ENCODE assay signal across 8 mouse cellular contexts in the genomic region with DNA sequence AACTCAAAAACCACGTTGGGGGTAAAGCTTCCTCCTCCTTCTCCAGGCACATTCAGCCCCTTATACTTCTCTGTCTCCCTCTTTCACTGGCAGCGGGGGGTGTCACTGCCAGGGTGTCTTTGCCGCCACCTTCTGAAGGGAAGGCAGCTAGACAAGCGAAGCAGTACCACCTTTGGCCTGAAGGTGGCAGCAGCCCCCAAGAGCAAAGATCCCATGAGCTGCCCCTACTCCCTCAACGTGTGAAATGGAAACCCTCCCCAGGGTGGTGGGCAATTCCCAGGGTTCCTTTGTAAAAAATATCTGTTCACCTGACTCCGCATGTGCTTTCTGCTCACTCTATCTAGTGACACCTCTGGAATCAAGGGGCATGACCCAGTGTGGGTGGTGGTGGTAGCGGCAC. TPM values are rescaled to one million over a fixed set of nuclear protein-coding genes. Genes with fewer than 3 reads are reported as not detected.
A peak's percentile ranks its signal among the peaks of the same experiment; 100 is the strongest.
DNase-seq lines count a peak whose midpoint lies in the region; ATAC-seq lines count a peak whose summit lies in the region.
"Had no signal": no experiment of that assay in that cellular context is flagged by ENCODE, and none has a peak within 500 bp of the region (broad histone marks: within the 10 kb centered on the region; RNA-seq: fewer than 3 reads in every experiment).

No protein-coding gene starts in this region.

- intact Hi-C loops in heart, postnatal 25 days (cut with DNase I) = loop anchor here (5.0 kb wide), 1 partner anchor 62 kb away; a partner anchor contains a TSS

- H3K9me3 ChIP-seq in forebrain, embryonic 12.5 days = no peaks in the 10 kb centered on the region
- H3K9me3 ChIP-seq: limb, embryonic 12.5 days had no signal

- no peak overlapping the region for H3K4me3 ChIP-seq in forebrain, embryonic 12.5 days (replicated peaks)
- H3K4me3 ChIP-seq: limb, embryonic 12.5 days had no signal

- peaks cover 29% of the 10 kb centered on the region for H3K4me1 ChIP-seq in forebrain, embryonic 12.5 days

- 16% methylated on average over 7 of the region's 7 CpGs for WGBS in forebrain, embryonic 12.5 days

- peak; percentile 51 for DNase-seq in MEL-GATA-1-ER (ENCODE audit: extremely low read depth, low read depth)
- peak; percentile 83 for DNase-seq in c-Kit-positive CD71-negative TER-119-negative erythroid progenitor cells, embryonic 14.5 days (ENCODE audit: low read depth)
- peak; percentile 59 for DNase-seq in heart, postnatal 25 days (ENCODE audit: low spot score)
- DNase-seq in layer of hippocampus, postnatal 36 days = peak; percentile 87 to 90
- DNase-seq in spleen, adult 18-20 months = peak; percentile 64 to 90

- no peaks in the 10 kb centered on the region for H3K36me3 ChIP-seq in forebrain, embryonic 12.5 days (replicated peaks)
- H3K36me3 ChIP-seq: limb, embryonic 12.5 days had no signal

- H3K9ac ChIP-seq in forebrain, embryonic 12.5 days = no peak overlapping the region
- H3K9ac ChIP-seq: limb, embryonic 12.5 days had no signal

- ATAC-seq in forebrain, embryonic 12.5 days (ENCODE audit: low FRiP score) = peak; percentile 59; the same call in 1 of the 2 replicates
- ATAC-seq in megakaryocyte progenitor cell, adult 5-6 weeks (replicated peaks; ENCODE audit: poor library complexity) = peak; percentile 85

- H3K27ac ChIP-seq in forebrain, embryonic 12.5 days = no peak overlapping the region
- H3K27ac ChIP-seq: limb, embryonic 12.5 days had no signal

- no peak overlapping the region for H3K4me2 ChIP-seq in forebrain, embryonic 12.5 days
- H3K4me2 ChIP-seq: limb, embryonic 12.5 days had no signal

- H3K27me3 ChIP-seq in forebrain, embryonic 12.5 days = peaks cover 10% of the 10 kb centered on the region; the same call in 1 of the 2 replicates

RNA-seq across cellular contexts. Expression of a gene that starts 6.5 kb away (rescaled TPM):
- 42.3 and 43.1 TPM in 2 replicates for polyA plus RNA-seq in forebrain, embryonic 12.5 days (2016; fragmentation: Nextera tagmentation; extraction: Ambion mirVana)
- 10 to 100 TPM; 59.4 to 65.8 TPM for total RNA-seq in heart, postnatal 25 days (2021)
- total RNA-seq in layer of hippocampus, postnatal 36 days (2021) = 10 to 100 TPM; 27.7 to 33.1 TPM
- total RNA-seq in megakaryocyte progenitor cell, adult 5-6 weeks (2015) = 133 and 142 TPM in 2 replicates
- 59.3 and 65.3 TPM in 2 replicates for total RNA-seq in megakaryocyte progenitor cell, adult 5-6 weeks (2017)

RNA-seq across cellular contexts. Expression of a gene that starts 7.8 kb away (rescaled TPM):
- polyA plus RNA-seq in forebrain, embryonic 12.5 days (2016; fragmentation: Nextera tagmentation; extraction: Ambion mirVana) = 21.8 and 22.3 TPM in 2 replicates
- total RNA-seq in heart, postnatal 25 days (2021) = 1 to 10 TPM; 2.2 to 2.3 TPM
- 10 to 100 TPM; 96.3 to 96.4 TPM for total RNA-seq in layer of hippocampus, postnatal 36 days (2021)
- total RNA-seq in megakaryocyte progenitor cell, adult 5-6 weeks (2015) = 0.39 and 1.2 TPM in 2 replicates
- 0.04 and 0.44 TPM in 2 replicates for total RNA-seq in megakaryocyte progenitor cell, adult 5-6 weeks (2017)

RNA-seq across cellular contexts. Expression of a gene that starts 29.5 kb away (rescaled TPM):
- 6.3 and 7.6 TPM in 2 replicates for polyA plus RNA-seq in forebrain, embryonic 12.5 days (2016; fragmentation: Nextera tagmentation; extraction: Ambion mirVana)
- total RNA-seq in heart, postnatal 25 days (2021) = not detected
- under 1 TPM; 0.61 to 0.92 TPM for total RNA-seq in layer of hippocampus, postnatal 36 days (2021)
- total RNA-seq in megakaryocyte progenitor cell, adult 5-6 weeks (2015) = not detected in 2 replicates
- total RNA-seq in megakaryocyte progenitor cell, adult 5-6 weeks (2017) = not detected in 2 replicates

RNA-seq across cellular contexts. Expression of a gene that starts 48.5 kb away (rescaled TPM):
- polyA plus RNA-seq in forebrain, embryonic 12.5 days (2016; fragmentation: Nextera tagmentation; extraction: Ambion mirVana) = 27.9 TPM in 2 replicates
- total RNA-seq in heart, postnatal 25 days (2021) = 10 to 100 TPM; 35.9 to 37.0 TPM
- total RNA-seq in layer of hippocampus, postnatal 36 days (2021) = 10 to 100 TPM; 38.3 to 38.4 TPM
- total RNA-seq in megakaryocyte progenitor cell, adult 5-6 weeks (2015) = 18.0 and 18.6 TPM in 2 replicates
- total RNA-seq in megakaryocyte progenitor cell, adult 5-6 weeks (2017) = 7.4 and 8.9 TPM in 2 replicates

RNA-seq across cellular contexts. Expression of a gene that starts 49.3 kb away (rescaled TPM):
- polyA plus RNA-seq in forebrain, embryonic 12.5 days (2016; fragmentation: Nextera tagmentation; extraction: Ambion mirVana) = 111 and 125 TPM in 2 replicates
- total RNA-seq in heart, postnatal 25 days (2021) = 10 to 100 TPM; 22.3 to 22.7 TPM
- total RNA-seq in layer of hippocampus, postnatal 36 days (2021) = 10 to 100 TPM; 49.4 to 60.1 TPM
- 60.7 and 61.7 TPM in 2 replicates for total RNA-seq in megakaryocyte progenitor cell, adult 5-6 weeks (2015)
- 55.7 and 78.6 TPM in 2 replicates for total RNA-seq in megakaryocyte progenitor cell, adult 5-6 weeks (2017)

Comparison
In these comparisons a context has a peak if more than half of its experiments do, and no peak if none do; other contexts are left out.
1. RNA of a gene that starts 7.8 kb away (total RNA-seq): 96.3 to 96.4 TPM in layer of hippocampus, postnatal 36 days; 2.2 to 2.3 TPM in heart, postnatal 25 days and 0.04 to 1.2 TPM in megakaryocyte progenitor cell, adult 5-6 weeks; every median in the first group is over 10 times any median in the second.
2. Peak in every context shown above with its lines, with median percentiles within 50 percentile points of each other: DNase-seq.